Mouse (Mus musculus) MEL (cell line): ENCODE measurements around the gene Asrgl1.

ENCODE experiments used
- SMC3 ChIP-seq: IDR thresholded peaks from 2 replicates; pipeline ENCODE4 v1.6.1; 2011; ENCODE audit warnings: low read depth, low read length, improper control_type of control experiment
- USF1 ChIP-seq: IDR thresholded peaks from 2 replicates; pipeline ENCODE4 v1.6.1; 2014; ENCODE audit warnings: low read depth, mild to moderate bottlenecking, inconsistent platforms, low read length, improper control_type of control experiment, moderate library complexity

- no peak for TF ChIP-seq USF1
- TF ChIP-seq SMC3: no peak
Observed at GRCm38 (mm10) chr19:9095111-9095510, 40.3 kb downstream of the Asrgl1 start.
